Mouse (Mus musculus) CD4-positive, CD25-positive, alpha-beta regulatory T cell, adult 2 months (primary cell): ENCODE data around the gene Kif3b.
"Not testable (repeated sequence)": the region's sequence is repeated elsewhere in the genome, so short reads cannot be mapped to it uniquely, and the experiment has no call there.

Experiments used
- DNase-seq: peaks from one replicate; pipeline ENCODE4 v3.0.0-alpha.2; 2012; ENCODE audit warnings: low read depth, low spot score

Kif3b gene

DNA sequence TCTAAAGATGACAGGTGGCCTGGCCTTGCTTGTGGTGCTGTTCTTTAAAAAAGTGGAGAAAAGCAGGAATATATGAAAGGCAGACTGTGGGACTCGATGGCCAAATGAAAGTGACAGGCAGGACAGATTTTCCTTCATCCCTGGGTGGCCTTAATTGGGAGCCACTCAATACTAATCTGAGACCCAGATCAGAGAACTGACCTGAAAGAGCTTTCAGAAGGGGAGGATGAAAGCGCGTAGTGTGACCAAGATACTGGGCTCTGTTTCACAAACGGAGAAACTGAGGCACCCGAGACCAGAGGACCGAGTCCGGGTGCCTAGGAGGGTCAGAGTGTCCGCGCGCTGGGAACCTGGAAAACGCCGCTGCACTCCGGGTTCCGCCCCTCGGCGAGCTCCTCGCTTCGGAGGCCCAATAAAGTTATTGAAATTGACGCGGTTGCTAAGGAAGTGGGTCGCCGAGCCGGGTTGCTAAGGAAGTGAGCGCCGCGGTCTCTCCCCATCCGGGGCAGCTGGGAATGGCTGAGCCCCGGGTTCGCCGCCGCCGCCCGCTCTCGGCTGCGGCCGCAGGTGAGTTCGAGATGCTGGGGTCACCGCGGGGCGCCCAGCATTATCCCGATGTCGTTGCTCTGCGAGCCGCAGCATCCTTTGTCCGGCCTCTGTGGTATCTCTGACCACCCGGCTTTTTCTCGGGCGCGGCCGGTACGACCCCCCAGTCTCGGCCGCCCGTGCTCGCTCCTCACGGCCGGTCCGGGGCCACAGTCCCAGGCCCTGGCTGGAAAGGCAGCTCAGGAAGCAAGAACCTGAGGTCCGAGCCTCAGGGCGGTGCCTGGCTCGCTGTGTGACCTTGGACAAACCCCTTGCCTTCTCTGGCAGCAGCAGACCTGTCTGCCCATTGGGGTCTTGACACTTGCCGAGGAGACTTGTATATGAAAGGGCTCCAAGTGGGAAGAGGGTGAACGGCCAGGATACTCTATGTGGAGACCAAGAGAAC, at the start of gene Kif3b:
Gene Kif3b (plus strand): TSS at position 476 of the 991 bp plus-strand sequence.
- peak; percentile 92 for DNase-seq

- no peak for DNase-seq
Observed at GRCm38 (mm10) chr2:153242156-153242555, 49.1 kb upstream of the Kif3b start.

- DNase-seq = no peak
Observed at GRCm38 (mm10) chr2:153249751-153250150, 41.5 kb upstream of the Kif3b start.

- DNase-seq = no peak
Observed at GRCm38 (mm10) chr2:153256604-153257003, 34.6 kb upstream of the Kif3b start.

GRCm38 (mm10) chr2:153259030-153259863, 32.0 kb upstream of the Kif3b start:
- DNase-seq = peak; percentile 44

DNA sequence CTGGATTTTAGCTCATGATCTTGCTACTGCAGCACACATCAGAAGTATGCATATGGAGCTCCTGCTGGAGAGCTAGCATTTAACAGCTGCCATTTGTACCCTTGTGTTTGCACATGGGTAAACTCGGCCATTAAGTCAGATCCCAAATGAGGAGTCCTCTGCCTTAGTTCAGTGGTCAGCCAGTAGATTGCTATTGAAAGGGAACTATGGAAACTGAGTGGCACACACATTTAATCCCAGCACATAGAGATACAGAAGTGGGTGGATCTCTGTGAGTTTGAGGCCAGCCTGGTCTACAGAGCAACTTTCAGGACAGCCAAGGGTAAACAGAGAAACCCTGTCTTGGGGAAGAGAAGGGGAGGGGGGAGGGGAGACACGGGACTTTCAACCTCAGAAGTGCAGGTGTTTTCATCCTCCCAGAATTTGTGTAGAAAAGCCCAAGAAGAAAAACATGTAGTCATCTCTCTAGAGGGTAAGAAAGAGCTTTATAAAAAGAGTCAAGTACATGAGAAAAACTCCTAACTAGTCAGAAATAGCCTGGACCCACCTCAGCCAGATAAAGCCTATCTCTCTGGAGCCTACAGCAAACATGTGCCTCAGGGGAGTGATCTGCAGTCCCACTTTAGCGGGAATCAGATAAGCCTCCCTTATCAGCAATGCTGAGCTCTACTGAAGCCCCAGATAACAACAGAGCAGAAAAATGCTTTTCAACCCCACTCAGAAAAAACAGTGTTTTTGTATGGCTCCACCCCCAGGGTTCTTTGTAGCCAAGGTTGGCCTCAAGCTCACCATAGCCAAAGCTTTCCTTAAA, 31.1 kb upstream of the Kif3b start:
- peak; percentile 55 for DNase-seq

- DNase-seq = peak; percentile 89
Observed at GRCm38 (mm10) chr2:153263053-153263452, 28.2 kb upstream of the Kif3b start.

DNA sequence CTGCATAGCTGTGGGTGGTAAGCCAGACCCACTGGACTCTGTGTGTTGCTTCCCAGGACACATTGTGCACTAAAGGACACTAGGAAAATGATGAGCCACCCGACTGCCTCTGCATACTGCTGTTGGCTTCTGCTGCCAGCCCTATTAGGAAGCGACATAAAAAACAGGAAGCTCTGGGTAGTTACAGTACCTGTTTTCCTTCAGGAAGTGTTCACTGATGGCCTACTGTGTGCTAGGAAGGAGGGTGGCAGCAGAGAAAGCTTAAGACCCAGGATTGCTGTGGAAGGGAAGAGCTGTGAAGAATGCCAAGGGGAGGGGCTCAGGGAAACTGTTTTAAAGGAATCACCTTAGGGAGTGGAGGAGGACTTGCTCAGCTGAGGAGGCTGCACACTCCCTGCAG, 23.9 kb upstream of the Kif3b start:
- no peak for DNase-seq

DNA sequence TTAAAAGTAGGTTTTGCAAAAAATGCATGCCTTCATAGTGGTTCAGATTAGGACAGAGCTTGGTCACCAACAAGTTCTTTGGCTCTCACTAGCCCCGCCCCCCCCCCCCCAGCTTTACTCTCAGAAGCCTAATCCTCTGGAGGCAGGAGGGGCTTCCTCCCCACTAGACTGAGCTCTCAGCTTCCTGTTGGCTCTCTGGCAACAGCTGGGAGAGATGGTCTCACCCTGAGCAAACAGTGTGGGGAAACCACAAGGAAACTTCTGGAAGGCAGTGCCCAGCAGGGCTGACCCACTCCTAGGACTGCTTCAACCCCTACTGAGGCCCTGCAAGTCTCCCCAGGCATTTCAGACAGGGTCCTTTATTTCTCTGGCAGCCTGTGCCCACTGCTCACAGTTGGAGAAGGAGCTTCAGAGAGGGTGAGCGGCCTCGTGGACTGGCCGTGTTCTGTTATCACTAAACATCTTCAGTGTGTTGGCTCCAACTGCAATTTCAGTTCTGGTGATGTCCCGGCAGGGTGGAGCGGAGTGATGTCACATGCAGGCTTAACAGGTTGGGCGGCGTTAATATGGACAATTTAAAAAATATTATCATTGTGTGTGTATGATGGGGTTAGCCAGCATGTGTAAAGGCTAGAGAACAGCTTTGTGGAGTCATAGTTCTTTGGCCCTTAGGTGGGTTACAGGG, 20.8 kb upstream of the Kif3b start:
- DNase-seq = not testable (repeated sequence)

DNA sequence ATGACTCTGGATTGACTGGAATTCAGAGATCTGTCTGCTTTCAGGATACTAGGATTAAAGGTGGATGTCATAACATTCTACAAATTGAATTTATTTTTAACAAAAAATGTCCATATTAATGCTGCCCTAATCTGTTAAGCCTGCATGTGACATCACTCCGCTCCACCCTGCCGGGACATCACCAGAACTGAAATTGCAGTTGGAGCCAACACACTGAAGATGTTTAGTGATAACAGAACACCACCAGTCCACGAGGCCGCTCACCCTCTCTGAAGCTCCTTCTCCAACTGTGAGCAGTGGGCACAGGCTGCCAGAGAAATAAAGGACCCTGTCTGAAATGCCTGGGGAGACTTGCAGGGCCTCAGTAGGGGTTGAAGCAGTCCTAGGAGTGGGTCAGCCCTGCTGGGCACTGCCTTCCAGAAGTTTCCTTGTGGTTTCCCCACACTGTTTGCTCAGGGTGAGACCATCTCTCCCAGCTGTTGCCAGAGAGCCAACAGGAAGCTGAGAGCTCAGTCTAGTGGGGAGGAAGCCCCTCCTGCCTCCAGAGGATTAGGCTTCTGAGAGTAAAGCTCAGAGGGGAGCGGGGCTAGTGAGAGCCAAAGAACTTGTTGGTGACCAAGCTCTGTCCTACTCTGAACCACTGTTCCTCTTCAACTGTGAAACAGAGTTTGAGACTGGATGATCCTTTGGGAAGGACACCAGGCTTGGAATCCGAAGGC, 16.9 kb upstream of the Kif3b start:
- DNase-seq = not testable (repeated sequence)

- no peak for DNase-seq
Observed at GRCm38 (mm10) chr2:153274919-153275247, 16.3 kb upstream of the Kif3b start.

DNA sequence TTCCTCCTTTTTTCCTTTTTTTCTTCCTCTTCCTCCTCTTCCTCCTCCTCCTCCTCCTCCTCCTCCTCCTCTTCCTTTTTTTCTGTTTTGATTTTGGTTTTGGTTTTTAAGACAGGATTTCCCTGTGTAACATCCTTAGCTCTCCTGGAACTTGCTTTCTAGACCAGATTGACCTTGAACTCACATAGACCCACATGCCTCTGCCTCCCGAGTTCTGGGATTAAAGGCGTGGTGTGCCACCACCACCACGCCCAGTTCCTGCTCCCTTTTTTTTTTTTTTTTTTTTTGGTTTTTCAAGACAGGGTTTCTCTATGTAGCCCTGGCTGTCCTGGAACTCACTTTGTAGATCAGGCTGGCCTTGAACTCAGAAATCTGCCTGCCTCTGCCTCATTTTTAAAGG, 15.6 kb upstream of the Kif3b start:
- DNase-seq = not testable (repeated sequence)

DNA sequence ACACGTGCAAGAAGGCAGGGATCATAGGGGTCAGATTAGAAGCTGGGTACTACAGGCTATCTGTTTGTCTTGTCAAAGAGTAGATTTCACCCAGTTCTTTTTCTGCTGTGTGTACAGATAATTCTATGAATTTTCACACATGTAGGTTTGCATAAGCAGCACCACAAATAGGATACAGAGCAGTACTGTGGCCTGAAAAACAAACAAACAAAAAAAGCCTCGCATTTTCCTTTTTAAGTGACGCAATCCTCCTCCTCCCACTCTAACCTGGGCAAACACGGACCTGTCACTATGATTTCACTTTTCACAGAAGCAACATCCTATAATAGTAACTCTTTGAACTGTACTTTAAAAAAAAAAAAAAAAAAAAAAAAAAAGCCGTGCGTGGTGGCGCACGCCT, 14.8 kb upstream of the Kif3b start:
- peak; percentile 59 for DNase-seq

GRCm38 (mm10) chr2:153276846-153277245, 14.4 kb upstream of the Kif3b start:
- peak; percentile 61 for DNase-seq

- peak; percentile 86 for DNase-seq
Observed at GRCm38 (mm10) chr2:153278357-153278756, 12.9 kb upstream of the Kif3b start.

GRCm38 (mm10) chr2:153283919-153284318, 7.3 kb upstream of the Kif3b start:
- DNase-seq = no peak

- DNase-seq = no peak
Observed at GRCm38 (mm10) chr2:153286524-153286923, 4.7 kb upstream of the Kif3b start.

GRCm38 (mm10) chr2:153287835-153288234, 3.4 kb upstream of the Kif3b start:
- no peak for DNase-seq

DNA sequence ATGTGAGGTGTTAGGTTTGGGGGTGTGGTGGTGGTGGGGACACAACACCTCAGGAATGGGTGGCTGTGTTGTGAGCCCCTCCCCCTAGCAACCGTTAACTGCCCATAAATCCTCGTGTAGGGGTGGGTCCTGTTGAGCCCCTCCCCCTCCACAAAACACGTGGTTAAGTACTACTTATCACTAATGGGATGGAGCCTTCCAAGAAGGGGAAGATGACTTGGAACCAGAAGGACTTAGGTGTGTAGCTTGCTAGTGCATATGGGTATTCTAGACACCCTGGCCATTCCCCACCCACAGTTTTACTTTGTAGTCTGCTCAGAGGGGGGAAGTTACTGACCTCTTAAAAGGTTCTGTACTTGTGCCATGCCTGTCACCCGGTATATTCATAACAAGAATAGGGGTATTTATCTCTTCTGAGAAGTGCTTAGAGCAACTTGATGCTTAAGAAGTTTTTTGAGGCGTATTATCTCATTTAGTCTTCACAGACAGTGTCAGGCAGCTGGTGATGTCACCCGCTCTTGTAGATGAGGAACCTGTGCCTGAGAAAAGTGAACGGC, 1.2 kb downstream of the Kif3b start:
- peak; percentile 80 for DNase-seq

DNA sequence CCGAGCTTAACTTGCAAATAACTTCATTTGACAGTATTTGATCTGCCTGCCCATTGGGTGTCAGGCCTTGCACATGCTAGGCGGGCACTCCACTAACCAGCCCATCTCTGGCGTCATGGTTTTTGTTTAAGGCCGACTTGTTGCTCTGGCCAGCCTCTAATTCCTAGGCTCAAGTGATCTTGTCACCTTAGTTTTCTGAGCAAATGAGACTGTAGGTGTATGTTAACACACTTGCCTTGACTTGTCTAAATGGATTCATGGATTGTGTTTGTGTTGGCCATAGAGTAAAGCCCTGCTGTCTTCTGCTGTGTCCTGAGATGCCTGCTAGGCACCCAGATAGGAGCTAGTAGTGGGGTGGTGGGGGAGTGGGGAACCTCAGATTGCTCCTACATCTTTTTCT, 4.0 kb downstream of the Kif3b start:
- no peak for DNase-seq
